Mouse (Mus musculus) common myeloid progenitor, adult 5-6 weeks (primary cell): ENCODE measurements around the gene Eif1ax. TPM values are rescaled to one million over a fixed set of nuclear protein-coding genes. Genes with fewer than 3 reads are reported as not detected.
"Not testable (repeated sequence)": the region's sequence is repeated elsewhere in the genome, so short reads cannot be mapped to it uniquely, and the experiment has no call there.

Experiments used
- ATAC-seq: replicated peaks from 2 replicates; pipeline ENCODE4 v1.8.0; 2016; ENCODE audit warnings: low read depth, mild to moderate bottlenecking, moderate TSS enrichment, inconsistent platforms; ENCODE audit not compliant: poor library complexity, severe bottlenecking
- total RNA-seq: library from RNA; stranded (forward); fragments of 200-1000, 187-1606 nt; gene quantifications from 2 replicates; pipeline ENCODE4 v1.2.3, GENCODE M21; 2017

Eif1ax gene
- 65.4 and 67.0 TPM in 2 replicates for total RNA-seq

DNA sequence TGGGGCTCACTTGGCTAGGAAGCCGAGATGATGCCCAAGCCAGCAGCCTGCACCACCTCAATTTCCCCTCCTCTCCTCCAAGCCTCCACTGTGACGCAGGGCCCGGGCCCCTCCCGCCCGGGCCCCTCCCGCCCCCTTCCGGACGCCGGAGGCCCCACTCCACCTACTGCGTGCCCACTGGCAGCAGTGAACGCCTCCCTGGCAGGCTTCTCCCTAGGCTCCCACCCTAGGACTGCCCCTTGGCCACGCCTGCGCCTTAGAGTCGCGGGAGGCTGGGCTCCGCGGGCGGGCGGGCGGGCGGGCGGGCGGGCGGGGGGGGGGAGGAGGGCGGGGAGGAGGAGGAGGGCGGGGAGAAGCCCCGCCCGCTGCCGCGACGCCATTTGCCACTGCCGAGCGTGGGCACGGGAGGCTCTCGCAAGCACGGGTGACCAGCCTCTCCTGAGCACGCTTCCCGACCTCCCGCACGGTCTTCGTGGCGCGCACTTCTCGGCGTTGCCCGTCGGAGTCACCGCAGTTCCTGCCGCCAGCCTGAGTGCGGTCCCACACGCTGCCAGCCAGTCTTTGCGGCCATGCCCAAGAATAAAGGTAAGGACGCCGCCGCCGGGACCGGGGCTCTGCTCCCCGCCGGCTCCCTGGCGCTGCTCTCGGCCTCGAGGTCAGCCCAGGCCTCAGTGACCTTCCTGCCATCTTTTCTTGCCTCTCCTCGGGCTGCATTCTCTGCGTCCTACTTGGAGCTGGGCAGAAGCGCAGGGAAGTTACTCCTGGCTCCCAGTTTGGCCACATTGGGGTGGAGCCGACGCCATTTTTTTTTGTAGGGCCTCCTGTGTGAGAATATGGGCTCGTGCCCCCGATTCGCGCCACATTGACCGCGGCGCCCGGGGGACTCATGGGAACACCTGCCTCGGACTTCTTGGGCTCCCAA, at the start of gene Eif1ax:
TSS of gene Eif1ax (plus strand) at position 348 of the 922 bp plus-strand sequence.
- ATAC-seq = peak; percentile 91

DNA sequence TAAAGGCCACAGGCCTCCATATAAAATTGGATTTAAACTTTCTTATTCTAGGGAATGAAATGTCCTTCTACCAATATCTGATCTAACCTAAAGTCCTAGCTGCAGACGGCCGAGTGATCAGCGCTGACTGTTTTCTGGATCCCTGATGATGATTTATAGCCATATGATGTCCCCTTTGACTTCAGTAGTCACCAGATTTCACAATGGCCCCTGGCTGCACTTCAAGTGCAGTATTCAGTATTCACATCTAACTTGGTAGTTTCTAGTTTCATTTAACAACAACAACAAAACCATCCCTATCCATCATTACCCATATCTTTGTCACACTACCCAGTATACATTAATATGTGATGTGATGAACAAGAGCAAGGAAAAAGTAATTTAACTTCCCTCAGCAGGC, 7.5 kb upstream of the Eif1ax start:
- no peak for ATAC-seq

DNA sequence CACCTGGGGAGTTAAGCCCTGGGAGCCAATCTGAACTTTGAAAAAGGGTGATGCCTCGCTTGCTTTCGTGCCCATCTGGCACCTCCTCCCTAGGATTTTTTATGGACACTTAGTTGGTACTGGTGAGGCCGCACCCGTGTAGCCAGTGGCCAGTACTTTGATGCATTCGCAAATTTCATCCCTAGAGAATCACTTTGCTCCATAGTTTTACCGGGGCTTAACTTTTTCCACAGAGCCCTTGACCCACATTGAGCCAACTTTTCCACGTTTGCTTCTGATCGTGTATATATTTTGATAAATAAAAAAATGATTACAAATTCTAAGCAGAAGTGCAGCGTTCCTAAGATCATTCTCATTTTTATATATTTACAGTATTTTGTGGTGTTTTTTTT, 771 bp downstream of the Eif1ax start:
- no peak for ATAC-seq

DNA sequence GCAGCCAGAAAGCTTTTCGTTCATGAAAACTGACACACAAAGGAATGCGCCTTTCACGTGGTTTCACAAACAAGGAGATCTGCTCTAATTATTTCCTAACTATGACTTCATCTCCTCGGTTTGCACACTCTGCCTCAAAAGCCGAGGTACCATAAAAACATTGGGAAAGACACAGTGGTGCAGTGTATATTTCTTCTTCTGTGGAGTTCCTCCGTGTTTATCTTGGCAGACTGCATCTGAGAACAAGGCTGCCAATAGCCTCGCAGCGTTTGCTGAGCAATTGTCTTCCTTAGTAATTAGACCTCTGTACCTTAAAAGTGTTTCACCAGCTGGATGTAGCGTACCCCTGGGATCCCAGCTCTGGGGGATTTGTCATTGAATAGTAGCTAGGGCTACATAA, 15.1 kb downstream of the Eif1ax start:
- ATAC-seq = no peak

DNA sequence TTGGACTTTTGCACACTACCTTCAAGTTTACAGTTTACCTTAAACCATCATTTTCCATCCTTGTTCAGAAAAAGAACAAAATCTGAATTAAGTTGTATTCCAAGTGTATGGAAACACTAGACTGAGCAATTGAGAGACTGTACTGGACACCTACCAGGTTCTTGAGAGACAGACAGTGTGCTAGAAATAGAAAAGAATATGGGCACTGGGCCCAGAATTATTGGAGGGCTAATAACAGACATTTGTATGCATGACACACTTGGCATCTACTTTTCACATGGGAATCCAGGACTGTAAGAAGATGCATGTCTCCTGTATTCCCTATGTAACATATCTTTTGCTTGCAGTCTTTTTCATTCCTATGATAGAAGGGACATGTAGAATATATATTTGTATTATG, 17.0 kb downstream of the Eif1ax start:
- ATAC-seq = no peak

DNA sequence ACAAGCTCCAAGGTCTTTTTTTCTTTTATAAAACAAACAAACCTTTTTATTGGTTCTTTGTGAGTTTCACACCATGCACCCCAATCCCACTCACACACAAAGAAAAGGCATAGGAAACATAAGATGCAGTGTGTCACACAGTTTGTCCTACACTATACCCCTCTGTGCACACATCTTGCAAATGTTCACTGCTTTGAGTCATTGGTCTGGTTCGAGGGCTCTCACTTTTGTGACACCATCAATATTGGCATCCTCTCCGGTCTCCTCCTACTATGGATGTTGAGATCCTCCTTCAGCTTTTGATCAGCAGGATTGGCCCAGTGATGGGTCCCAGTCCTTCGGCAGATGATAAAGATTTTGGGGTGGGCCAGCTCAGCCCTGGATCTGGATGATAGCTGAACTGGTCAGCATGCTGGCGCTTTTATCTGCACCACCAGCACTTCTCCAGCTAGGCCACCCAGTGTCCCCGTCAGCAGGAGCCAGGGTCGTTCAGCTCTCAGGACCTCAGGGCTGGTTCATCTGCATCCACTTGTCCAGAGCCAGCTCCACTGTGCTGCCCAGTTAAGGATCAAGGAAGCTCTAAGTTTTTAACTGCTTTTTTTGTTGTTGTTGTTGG, 18.5 kb downstream of the Eif1ax start:
- no peak for ATAC-seq

DNA sequence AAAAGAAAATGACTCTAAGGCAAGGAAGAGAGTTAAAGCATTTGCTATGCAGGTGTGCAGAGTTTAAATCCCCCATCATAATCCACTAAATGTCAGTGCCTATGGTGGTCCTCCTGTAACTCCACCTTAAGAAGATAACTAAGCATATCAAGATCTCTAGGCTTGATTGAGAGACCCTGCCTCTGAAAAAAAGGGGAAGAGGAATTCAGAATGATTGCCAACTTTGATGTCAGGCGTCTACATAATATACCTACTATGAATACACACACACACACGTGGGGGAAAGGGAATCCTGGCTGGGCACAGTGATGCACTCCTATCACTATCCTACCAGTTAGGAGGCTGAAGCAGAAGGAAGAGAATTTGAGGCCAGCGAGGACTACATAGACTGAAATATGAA, 19.3 kb downstream of the Eif1ax start:
- ATAC-seq = no peak

DNA sequence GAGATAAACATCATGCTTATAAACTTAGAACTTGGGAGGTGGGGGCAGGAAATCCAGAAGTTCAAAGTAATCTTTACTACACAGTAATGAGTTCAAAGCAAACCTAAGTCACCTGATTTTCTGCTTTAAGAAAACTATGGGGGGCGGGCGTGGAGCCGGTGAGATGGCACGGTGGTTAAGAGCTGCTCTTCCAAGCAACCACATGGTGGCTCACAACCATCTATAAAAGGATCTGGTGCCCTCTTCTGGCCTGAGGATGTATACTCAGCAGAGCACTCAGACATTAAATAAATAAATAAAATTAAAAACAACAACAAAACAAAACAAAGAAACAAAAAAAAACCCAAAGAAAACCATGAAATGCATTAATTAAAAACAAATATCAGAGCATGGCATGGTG, 37.3 kb downstream of the Eif1ax start:
- peak; percentile 82 for ATAC-seq

DNA sequence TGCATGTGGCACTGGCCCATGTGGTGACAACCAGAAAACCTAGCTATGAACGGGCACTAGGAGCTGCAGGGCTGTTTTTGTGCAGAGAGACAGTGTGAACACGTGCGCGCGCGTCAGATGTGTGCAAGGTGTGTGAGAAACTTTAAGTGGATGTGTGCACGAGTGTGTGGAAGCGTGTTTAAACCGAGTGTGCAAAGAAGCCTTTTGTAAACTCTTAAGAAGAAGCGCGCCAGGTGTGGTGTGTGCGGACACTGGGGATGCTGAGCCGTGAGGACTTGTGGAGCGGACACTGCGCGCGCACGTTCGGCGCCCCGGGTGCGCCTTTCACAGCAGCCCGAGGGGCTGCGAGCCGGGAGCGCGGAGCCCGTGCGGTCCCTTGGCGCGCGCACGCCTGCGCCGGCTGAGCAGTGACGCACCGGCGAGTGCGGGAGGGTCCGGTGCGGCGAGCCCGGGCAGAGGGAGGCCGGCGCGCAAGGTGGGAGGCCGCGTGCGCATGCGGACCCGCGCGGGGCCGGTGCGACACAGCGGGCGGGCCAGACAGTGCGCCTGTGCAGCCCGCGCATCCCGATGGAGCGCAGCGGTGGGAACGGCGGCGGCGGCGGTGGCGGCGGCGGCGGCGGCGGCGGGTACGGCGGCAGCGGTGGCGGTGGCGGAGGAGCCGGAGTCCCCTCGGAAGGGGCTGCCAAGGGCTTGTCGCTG, 42.3 kb downstream of the Eif1ax start, which contains the start of gene Map7d2:
TSS of gene Map7d2 (plus strand) at position 443 of the 699 bp plus-strand sequence.
- no peak for ATAC-seq

DNA sequence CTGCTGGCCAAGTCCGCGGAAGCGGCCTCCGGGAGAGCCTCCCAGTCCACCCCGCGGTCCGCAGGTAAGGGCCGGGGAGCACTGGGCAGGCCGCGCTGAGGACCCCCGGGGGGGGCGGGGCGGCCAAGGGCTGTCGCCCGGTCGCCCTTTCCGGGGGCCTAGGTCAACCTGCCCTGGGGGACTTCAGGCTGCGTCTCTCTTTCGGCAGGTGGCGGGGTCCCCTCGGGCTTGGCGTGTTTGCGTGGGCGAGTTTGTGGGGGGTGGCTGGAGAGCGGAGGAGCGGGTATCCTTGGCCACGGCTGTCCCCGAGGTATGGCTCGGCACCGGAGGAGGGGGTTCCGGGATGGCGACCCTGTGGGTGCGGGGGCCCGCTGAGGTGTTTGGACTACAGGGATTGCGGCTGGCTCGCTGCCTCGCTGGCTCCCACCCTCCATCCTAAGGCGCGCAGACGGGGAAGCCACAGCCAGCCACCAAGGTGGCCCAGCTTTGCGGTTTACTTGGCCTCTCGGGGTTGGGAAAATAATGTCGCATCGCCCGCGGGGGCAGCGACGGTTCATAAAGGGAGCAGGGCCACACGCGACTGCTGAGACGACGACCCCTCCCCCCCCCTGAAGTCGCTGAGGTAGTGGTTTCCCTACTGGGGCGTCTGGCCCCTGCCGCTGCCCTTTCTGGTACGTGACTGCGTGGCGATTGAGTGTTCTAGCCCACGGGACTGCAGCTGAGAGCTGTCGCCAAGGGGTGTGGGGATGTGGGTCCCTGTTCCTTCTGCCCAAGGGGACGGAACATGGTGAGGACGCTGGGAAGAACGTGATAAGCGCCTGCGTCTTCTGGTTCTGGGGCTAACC, 43.1 kb downstream of the Eif1ax start:
- peak; percentile 57 for ATAC-seq

DNA sequence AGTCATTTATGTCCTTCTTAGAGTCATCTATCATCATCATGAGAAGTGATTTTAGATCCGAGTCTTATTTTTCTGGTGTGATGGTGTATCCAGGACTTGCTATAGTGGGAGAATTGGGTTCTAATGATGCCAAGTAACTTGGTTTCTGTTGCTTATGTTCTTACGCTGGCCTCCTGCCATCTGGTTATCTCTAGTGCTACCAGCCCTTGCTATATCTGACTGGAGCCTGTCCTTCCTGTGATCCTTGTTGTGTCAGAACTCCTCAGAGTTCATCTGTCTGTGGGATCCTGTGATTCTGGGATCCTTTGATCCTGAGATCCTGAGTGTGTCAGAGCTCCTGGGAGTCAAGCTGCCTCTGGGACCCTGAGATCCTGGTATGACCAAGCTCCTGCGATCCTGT, 58.5 kb downstream of the Eif1ax start:
- ATAC-seq = not testable (repeated sequence)

Other genes with a start within 250 kb of the Eif1ax start
- 41.2 and 60.5 TPM in 2 replicates for gene Rps6ka3, start 161.9 kb upstream of the Eif1ax start, total RNA-seq
- gene Map7d2, start 42.4 kb downstream of the Eif1ax start, total RNA-seq = 0.09 TPM in 1 of 2 replicates, not detected in the other
- 67.3 and 81.1 TPM in 2 replicates for gene Bclaf3, start 154.5 kb downstream of the Eif1ax start, total RNA-seq